Mouse (Mus musculus) lung, postnatal 25 days (tissue): ENCODE results near the gene Ppp1r10.
A peak's percentile ranks its signal among the peaks of the same experiment; 100 is the strongest.

Experiments
- DNase-seq: peaks from one replicate; pipeline ENCODE4 v3.0.0; 2022; ENCODE audit warnings: low spot score

Ppp1r10 gene

GRCm38 (mm10) chr17:35916297-35917142, at the start of gene Ppp1r10, which contains the start of gene Mrps18b:
TSS of gene Ppp1r10 (plus strand) at chr17:35916434.
TSS of gene Mrps18b (minus strand) at chr17:35916389.
- DNase-seq, result peak; percentile 100

- peak; percentile 71 for DNase-seq
These were observed 49.0 kb upstream of the Ppp1r10 start for GRCm38 (mm10) chr17:35866911-35867890.

- peak; percentile 70 for DNase-seq
These were observed 47.9 kb upstream of the Ppp1r10 start for GRCm38 (mm10) chr17:35868165-35868820.

- DNase-seq, result no peak
These were observed 47.3 kb upstream of the Ppp1r10 start for GRCm38 (mm10) chr17:35868961-35869345.

GRCm38 (mm10) chr17:35869346-35870067, 46.7 kb upstream of the Ppp1r10 start:
- DNase-seq, result peak; percentile 42

GRCm38 (mm10) chr17:35870151-35870883, 45.9 kb upstream of the Ppp1r10 start:
- DNase-seq, result peak; percentile 89

GRCm38 (mm10) chr17:35870884-35871696, 45.1 kb upstream of the Ppp1r10 start:
- DNase-seq, result peak; percentile 23

GRCm38 (mm10) chr17:35873774-35874519, 42.3 kb upstream of the Ppp1r10 start:
- DNase-seq, result peak; percentile 88

GRCm38 (mm10) chr17:35874721-35875120, 41.5 kb upstream of the Ppp1r10 start:
- DNase-seq, result no peak

GRCm38 (mm10) chr17:35879245-35880057, 36.8 kb upstream of the Ppp1r10 start, which contains the start of gene Dhx16:
TSS of gene Dhx16 (plus strand) at chr17:35879819.
- DNase-seq, result peak; percentile 96

GRCm38 (mm10) chr17:35882924-35883323, 33.3 kb upstream of the Ppp1r10 start:
- DNase-seq, result no peak

- no peak for DNase-seq
These were observed 32.5 kb upstream of the Ppp1r10 start for GRCm38 (mm10) chr17:35883777-35884176.

GRCm38 (mm10) chr17:35887725-35888124, 28.5 kb upstream of the Ppp1r10 start:
- no peak for DNase-seq

- DNase-seq, result peak; percentile 89
These were observed 19.2 kb upstream of the Ppp1r10 start, which contains the start of gene 2310061I04Rik for GRCm38 (mm10) chr17:35896781-35897643. TSS of gene 2310061I04Rik (minus strand) at chr17:35897431.

- no peak for DNase-seq
These were observed 18.3 kb upstream of the Ppp1r10 start for GRCm38 (mm10) chr17:35897644-35898573.

GRCm38 (mm10) chr17:35900636-35901035, 15.6 kb upstream of the Ppp1r10 start:
- no peak for DNase-seq
